Mouse (Mus musculus): ENCODE results near the gene Dnajc4. TPM values are rescaled to one million over a fixed set of nuclear protein-coding genes. Genes with fewer than 3 reads are reported as not detected.

Gene Dnajc4
- polyA plus RNA-seq, 1 experiment from 2014 or later, result 20.3 TPM

- H3K27me3 ChIP-seq, result no peaks in the 10 kb centered on the region
- H3K36me3 ChIP-seq, result peaks cover 31% of the 10 kb centered on the region
- H3K4me2 ChIP-seq (replicated peaks), result peak within 1 kb of the TSS; percentile 82
- WGBS, result 1% methylated on average over 38 of the region's 38 CpGs
- peak within 1 kb of the TSS; percentile 73 for H3K4me3 ChIP-seq
- peak within 1 kb of the TSS; percentile 96 for H3K27ac ChIP-seq (replicated peaks)
- ATAC-seq (replicated peaks), result peak; percentile 90
- no peaks in the 10 kb centered on the region for H3K9me3 ChIP-seq
- H3K9ac ChIP-seq (replicated peaks), result peak within 1 kb of the TSS; percentile 69
- peaks cover 49% of the 10 kb centered on the region for H3K4me1 ChIP-seq
Measured at GRCm38 (mm10) chr19:6980381-6981093, 11.8 kb downstream of the Dnajc4 start, which contains the start of gene Fkbp2. TSS of gene Fkbp2 (minus strand) at chr19:6980501.

- Histone ChIP-seq H3K9ac (replicated peaks) (peak overlapping the region; percentile 69), H3K27ac (replicated peaks) (peak overlapping the region; percentile 96), H3K9me3 (no peaks in the 10 kb centered on the region), H3K36me3 (peaks cover 28% of the 10 kb centered on the region), H3K4me3 (peak overlapping the region; percentile 73), H3K27me3 (no peaks in the 10 kb centered on the region), H3K4me2 (replicated peaks) (peak overlapping the region; percentile 82), H3K4me1 (peaks cover 49% of the 10 kb centered on the region)
- peak; percentile 86 for ATAC-seq (replicated peaks)
- under 1% methylated on average over 59 of the region's 59 CpGs for WGBS
Measured at GRCm38 (mm10) chr19:6979486-6980380, 12.6 kb downstream of the Dnajc4 start.

- WGBS, result 9% methylated on average over 11 of the region's 11 CpGs
- no peak for ATAC-seq (replicated peaks)
Measured at GRCm38 (mm10) chr19:6979001-6979479, 13.3 kb downstream of the Dnajc4 start.

GRCm38 (mm10) chr19:6978639-6978974, 13.8 kb downstream of the Dnajc4 start:
- Histone ChIP-seq H3K4me3 (peak overlapping the region; percentile 73), H3K4me1 (peaks cover 54% of the 10 kb centered on the region)
- WGBS, result 39% methylated on average over 3 of the region's 3 CpGs

More at GRCm38 (mm10) chr19:6979001-6979479, 13.3 kb downstream of the Dnajc4 start:
- no peaks in the 10 kb centered on the region for H3K9me3 ChIP-seq
- H3K27ac ChIP-seq (replicated peaks), result peak overlapping the region; percentile 96
- peaks cover 26% of the 10 kb centered on the region for H3K36me3 ChIP-seq
- peak overlapping the region; percentile 73 for H3K4me3 ChIP-seq
- H3K27me3 ChIP-seq, result no peaks in the 10 kb centered on the region
- H3K9ac ChIP-seq (replicated peaks), result peak overlapping the region; percentile 69
- H3K4me2 ChIP-seq (replicated peaks), result peak overlapping the region; percentile 82
- H3K4me1 ChIP-seq, result peaks cover 50% of the 10 kb centered on the region

GRCm38 (mm10) chr19:6977759-6978638, 14.4 kb downstream of the Dnajc4 start:
- peak overlapping the region; percentile 69; the same call in 1 of the 2 replicates for H3K9ac ChIP-seq (replicated peaks)
- peaks cover 55% of the 10 kb centered on the region for H3K4me1 ChIP-seq
- peak overlapping the region; percentile 96 for H3K27ac ChIP-seq (replicated peaks)
- WGBS, result 70% methylated on average over 13 of the region's 13 CpGs
- peak overlapping the region; percentile 73 for H3K4me3 ChIP-seq
- H3K27me3 ChIP-seq, result no peaks in the 10 kb centered on the region
- no peaks in the 10 kb centered on the region for H3K9me3 ChIP-seq
- H3K36me3 ChIP-seq, result peaks cover 22% of the 10 kb centered on the region
- no peak for ATAC-seq (replicated peaks)
- H3K4me2 ChIP-seq (replicated peaks), result peak overlapping the region; percentile 82; the same call in 1 of the 2 replicates

More at GRCm38 (mm10) chr19:6978639-6978974, 13.8 kb downstream of the Dnajc4 start:
- H3K9me3 ChIP-seq, result no peaks in the 10 kb centered on the region
- H3K27ac ChIP-seq (replicated peaks), result peak overlapping the region; percentile 96
- H3K4me2 ChIP-seq (replicated peaks), result peak overlapping the region; percentile 82
- no peak for ATAC-seq (replicated peaks)
- H3K9ac ChIP-seq (replicated peaks), result peak overlapping the region; percentile 69; the same call in 1 of the 2 replicates
- peaks cover 22% of the 10 kb centered on the region for H3K36me3 ChIP-seq
- H3K27me3 ChIP-seq, result no peaks in the 10 kb centered on the region

- Histone ChIP-seq H3K4me3 (peak within 1 kb of the TSS; percentile 61), H3K36me3 (peaks cover 15% of the 10 kb centered on the region), H3K27me3 (no peaks in the 10 kb centered on the region), H3K9ac (replicated peaks) (peak within 1 kb of the TSS; percentile 67), H3K9me3 (no peaks in the 10 kb centered on the region), H3K4me2 (replicated peaks) (peak within 1 kb of the TSS; percentile 82), H3K27ac (replicated peaks) (peak within 1 kb of the TSS; percentile 96), H3K4me1 (peaks cover 48% of the 10 kb centered on the region)
- ATAC-seq (replicated peaks), result peak; percentile 4; the same call in 1 of the 2 replicates
- WGBS, result 0% methylated on average over 16 of the region's 16 CpGs
Measured at GRCm38 (mm10) chr19:6975537-6976521, 16.5 kb downstream of the Dnajc4 start, which contains the start of gene Plcb3. TSS of gene Plcb3 (minus strand) at chr19:6976470.

GRCm38 (mm10) chr19:6974211-6975205, 17.9 kb downstream of the Dnajc4 start, which contains the start of gene Ppp1r14b:
TSS of gene Ppp1r14b (plus strand) at chr19:6974968.
- H3K36me3 ChIP-seq, result peaks cover 15% of the 10 kb centered on the region
- whole genome bisulfite sequencing, result under 1% methylated on average over 65 of the region's 84 CpGs
- H3K27me3 ChIP-seq, result peaks cover 3% of the 10 kb centered on the region
- H3K27ac ChIP-seq (replicated peaks), result peak within 1 kb of the TSS; percentile 95
- peak within 1 kb of the TSS; percentile 67 for H3K9ac ChIP-seq (replicated peaks)
- H3K9me3 ChIP-seq, result no peaks in the 10 kb centered on the region
- peak within 1 kb of the TSS; percentile 61 for H3K4me3 ChIP-seq
- H3K4me1 ChIP-seq, result peaks cover 55% of the 10 kb centered on the region
- ATAC-seq (replicated peaks), result peak; percentile 72
- H3K4me2 ChIP-seq (replicated peaks), result peak within 1 kb of the TSS; percentile 82

GRCm38 (mm10) chr19:6973581-6974190, 18.7 kb downstream of the Dnajc4 start:
- peaks cover 10% of the 10 kb centered on the region for H3K27me3 ChIP-seq
- H3K27ac ChIP-seq (replicated peaks), result peak overlapping the region; percentile 95
- H3K4me2 ChIP-seq (replicated peaks), result peak overlapping the region; percentile 82
- H3K36me3 ChIP-seq, result peaks cover 15% of the 10 kb centered on the region
- WGBS, result 25% methylated on average over 11 of the region's 12 CpGs
- H3K4me1 ChIP-seq, result peaks cover 50% of the 10 kb centered on the region
- peak overlapping the region; percentile 61 for H3K4me3 ChIP-seq
- no peak for ATAC-seq (replicated peaks)
- no peaks in the 10 kb centered on the region for H3K9me3 ChIP-seq
- H3K9ac ChIP-seq (replicated peaks), result peak overlapping the region; percentile 67; the same call in 1 of the 2 replicates

- no peak overlapping the region for H3K4me3 ChIP-seq
- H3K9me3 ChIP-seq, result no peaks in the 10 kb centered on the region
- no peak overlapping the region for H3K9ac ChIP-seq (replicated peaks)
- no peak overlapping the region for H3K4me2 ChIP-seq (replicated peaks)
- 80% methylated on average over 13 of the region's 13 CpGs for WGBS
- peaks cover 37% of the 10 kb centered on the region for H3K4me1 ChIP-seq
- ATAC-seq (replicated peaks), result no peak
- H3K36me3 ChIP-seq, result peaks cover 3% of the 10 kb centered on the region
- H3K27ac ChIP-seq (replicated peaks), result no peak overlapping the region
- peaks cover 12% of the 10 kb centered on the region for H3K27me3 ChIP-seq
Measured at GRCm38 (mm10) chr19:6972247-6972917, 20.0 kb downstream of the Dnajc4 start.

Data from forebrain, embryonic 15.5 days (tissue).